Mouse (Mus musculus) left cerebral cortex, postnatal 14 days (tissue): ENCODE measurements around the gene Snx22. TPM values are rescaled to one million over a fixed set of nuclear protein-coding genes. Genes with fewer than 3 reads are reported as not detected.

Experiments
- DNase-seq, 2 experiments: peaks; one replicate each; pipeline ENCODE4 v3.0.0; 2021 to 2022; ENCODE audit warnings: low spot score in 2 of 2, mixed read lengths in 1 of 2
- intact Hi-C: fragments of 180-260 bp; cut with DNase I; formaldehyde crosslinking; loops from one replicate; pipeline ENCODE4 v1.15.1; 2025
- total RNA-seq, 2 experiments: library from RNA; stranded (reverse); gene quantifications; 2 replicates each; pipeline ENCODE4 v1.2.3; 2021

Snx22 gene
- total RNA-seq, 2 experiments from 2014 or later, result 3.3 to 4.4 TPM

- peak; percentile 44 to 52 for DNase-seq
- intact Hi-C loops, result no loop called here
Observed at GRCm38 (mm10) chr9:66039290-66039689, 30.2 kb downstream of the Snx22 start.

- no peak for DNase-seq
- intact Hi-C loops, result no loop called here
Observed at GRCm38 (mm10) chr9:66038581-66038980, 30.9 kb downstream of the Snx22 start.

DNA sequence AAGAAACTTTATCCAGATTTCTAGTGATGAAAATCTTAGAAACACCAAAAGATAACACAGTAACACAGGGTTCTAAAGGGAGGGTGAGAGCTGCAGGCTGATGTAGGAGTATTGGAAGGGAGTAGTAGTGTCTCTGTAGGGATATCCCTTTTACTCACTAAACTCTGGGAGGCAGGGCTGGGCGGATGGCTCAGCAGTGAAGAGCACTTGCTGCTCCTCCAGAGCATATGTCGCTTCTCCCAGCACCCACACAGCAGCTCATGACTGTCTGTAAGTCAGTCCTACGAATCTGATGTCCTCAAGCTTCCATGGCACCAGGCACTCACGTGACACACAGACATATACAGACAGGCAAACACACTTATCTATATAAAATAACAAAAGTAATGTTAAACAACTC lies 31.4 kb downstream of the Snx22 start:
- intact Hi-C loops, result no loop called here
- peak in 1 of 2 experiments; percentile 27 for DNase-seq

DNA sequence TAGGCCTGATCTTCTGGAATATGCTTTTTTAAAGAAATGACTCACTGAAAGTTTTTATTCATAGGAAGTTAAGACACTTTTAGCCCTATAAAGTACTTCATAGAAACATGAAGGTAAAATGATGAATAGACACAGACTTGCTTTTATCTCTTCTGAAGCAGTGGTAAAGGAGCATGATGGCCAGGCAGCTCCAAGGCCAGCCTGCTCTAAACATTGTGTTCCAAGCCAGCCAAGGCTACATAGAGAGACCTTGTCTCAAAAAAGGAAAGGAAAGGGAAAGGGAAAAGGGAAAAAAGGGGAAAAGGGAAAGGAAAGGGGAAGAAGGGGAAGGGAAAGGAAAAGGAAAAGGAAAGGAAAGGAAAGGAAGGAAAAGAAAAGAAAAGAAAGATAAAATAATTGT lies 48.9 kb downstream of the Snx22 start:
- intact Hi-C loops, result no loop called here
- DNase-seq, result no peak

Other genes starting within 250 kb of the Snx22 start
- gene Zfp609, start 242.2 kb downstream of the Snx22 start, total RNA-seq, result 10 to 100 TPM; 38.1 to 38.4 TPM
- 1 to 10 TPM in 1 of 2 experiments, under 1 TPM in 1; 0.66 to 1.2 TPM for gene Pclaf, start 179.5 kb downstream of the Snx22 start, total RNA-seq
- gene Trip4, start 160.9 kb downstream of the Snx22 start, total RNA-seq, result 10 to 100 TPM; 33.4 to 35.6 TPM
- gene Csnk1g1, start 160.8 kb downstream of the Snx22 start, total RNA-seq, result 10 to 100 TPM; 41.4 to 47.4 TPM
- gene Ppib, start 9.5 kb downstream of the Snx22 start, total RNA-seq, result 100 to 1,000 TPM; 231 to 238 TPM
- 10 to 100 TPM; 51.6 to 56.3 TPM for gene Snx1, start 56.9 kb upstream of the Snx22 start, total RNA-seq
- gene Ciao2a, start 56.9 kb upstream of the Snx22 start, total RNA-seq, result 10 to 100 TPM; 26.8 to 28.0 TPM
- gene Dapk2, start 88.5 kb upstream of the Snx22 start, total RNA-seq, result 1 to 10 TPM; 2.4 to 5.8 TPM